Mouse (Mus musculus): ENCODE data around the gene Dusp27. TPM values are rescaled to one million over a fixed set of nuclear protein-coding genes. Genes with fewer than 3 reads are reported as not detected.

Dusp27 gene
- total RNA-seq, 1 experiment from 2014 or later = not detected

- ATAC-seq (replicated peaks; ENCODE audit: low read depth, poor library complexity, severe bottlenecking) = no peak
Observed at GRCm38 (mm10) chr1:166114986-166115385, 12.7 kb downstream of the Dusp27 start.

DNA sequence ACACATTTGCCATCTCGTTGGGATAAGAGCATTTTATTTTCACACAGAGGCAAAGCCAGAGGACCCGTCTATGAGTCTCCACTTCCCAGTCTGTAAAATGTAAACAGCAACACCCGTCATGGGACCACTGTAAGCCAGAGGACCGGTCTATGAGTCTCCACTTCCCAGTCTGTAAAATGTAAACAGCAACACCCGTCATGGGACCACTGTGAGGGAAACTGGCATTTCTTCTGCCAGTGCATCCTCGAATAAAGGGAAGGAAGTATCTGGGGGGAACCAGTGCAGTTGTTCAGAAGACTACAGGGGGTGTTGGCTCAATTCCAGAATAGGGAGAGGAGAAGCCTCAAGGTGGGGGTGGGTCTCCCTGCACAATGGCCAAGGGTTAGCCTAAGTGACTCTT, 22.3 kb downstream of the Dusp27 start:
- ATAC-seq (replicated peaks; ENCODE audit: low read depth, poor library complexity, severe bottlenecking) = peak; percentile 48

GRCm38 (mm10) chr1:166104858-166105257, 22.9 kb downstream of the Dusp27 start:
- no peak for ATAC-seq (replicated peaks; ENCODE audit: low read depth, poor library complexity, severe bottlenecking)

DNA sequence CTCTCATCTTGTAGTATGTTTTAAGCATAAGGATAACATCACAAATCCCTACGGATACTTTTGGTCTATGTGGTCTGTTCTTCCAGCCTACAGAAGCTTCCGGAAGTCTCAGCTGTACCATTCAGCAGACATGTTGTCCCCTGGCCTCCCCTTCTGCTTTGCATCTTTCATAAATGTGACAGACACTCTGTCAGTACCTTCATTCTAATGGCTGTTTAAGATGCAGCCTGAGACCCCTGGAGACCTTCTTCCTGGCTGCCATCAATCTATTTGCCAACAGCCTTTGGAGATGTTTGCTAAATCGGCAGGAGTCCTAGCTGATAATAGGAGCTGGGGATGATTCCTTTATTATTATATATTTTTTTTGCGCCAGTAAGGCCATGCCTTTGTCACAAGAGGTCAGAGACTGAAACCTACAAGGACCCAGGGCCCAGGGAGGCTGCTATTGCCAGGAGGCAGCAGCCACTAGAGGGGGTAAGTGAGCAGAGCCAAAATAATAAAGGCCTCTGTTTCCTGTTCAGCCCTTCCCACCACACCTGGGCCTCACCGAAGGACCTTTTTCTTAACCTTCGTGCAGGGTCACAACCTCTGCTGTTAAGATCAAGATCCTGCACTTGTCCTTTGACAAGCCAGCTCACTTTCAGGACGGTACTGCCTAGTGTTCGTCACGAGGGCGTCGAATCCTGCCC, 24.7 kb downstream of the Dusp27 start:
- peak; percentile 67 for ATAC-seq (replicated peaks; ENCODE audit: low read depth, poor library complexity, severe bottlenecking)

GRCm38 (mm10) chr1:166098120-166098519, 29.6 kb downstream of the Dusp27 start:
- ATAC-seq (replicated peaks; ENCODE audit: low read depth, poor library complexity, severe bottlenecking) = peak; percentile 69

DNA sequence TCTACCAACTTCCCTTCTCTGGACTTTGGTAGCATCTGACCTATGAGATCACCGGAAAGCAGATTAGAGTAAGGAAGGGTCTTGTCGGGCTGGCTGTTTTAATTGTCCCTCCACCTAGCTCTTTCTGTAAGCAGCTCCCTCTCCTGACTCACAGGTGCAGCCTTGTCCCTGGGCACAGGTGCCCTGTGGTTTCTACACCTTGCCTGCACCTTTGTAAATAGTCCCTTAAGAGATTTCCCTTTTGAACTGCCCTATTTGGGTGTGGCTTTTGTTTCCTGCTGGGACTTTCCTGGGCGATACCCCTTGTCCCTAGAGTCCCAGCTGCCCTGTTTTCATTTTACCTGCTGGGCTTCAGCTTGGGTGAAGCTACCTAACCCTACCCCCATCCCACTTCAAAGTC, 33.3 kb downstream of the Dusp27 start:
- ATAC-seq (replicated peaks; ENCODE audit: low read depth, poor library complexity, severe bottlenecking) = no peak

GRCm38 (mm10) chr1:166090306-166090705, 37.4 kb downstream of the Dusp27 start:
- ATAC-seq (replicated peaks; ENCODE audit: low read depth, poor library complexity, severe bottlenecking) = no peak

GRCm38 (mm10) chr1:166089739-166090138, 38.0 kb downstream of the Dusp27 start:
- no peak for ATAC-seq (replicated peaks; ENCODE audit: low read depth, poor library complexity, severe bottlenecking)

- no peak for ATAC-seq (replicated peaks; ENCODE audit: low read depth, poor library complexity, severe bottlenecking)
Observed at GRCm38 (mm10) chr1:166089337-166089736, 38.4 kb downstream of the Dusp27 start.

DNA sequence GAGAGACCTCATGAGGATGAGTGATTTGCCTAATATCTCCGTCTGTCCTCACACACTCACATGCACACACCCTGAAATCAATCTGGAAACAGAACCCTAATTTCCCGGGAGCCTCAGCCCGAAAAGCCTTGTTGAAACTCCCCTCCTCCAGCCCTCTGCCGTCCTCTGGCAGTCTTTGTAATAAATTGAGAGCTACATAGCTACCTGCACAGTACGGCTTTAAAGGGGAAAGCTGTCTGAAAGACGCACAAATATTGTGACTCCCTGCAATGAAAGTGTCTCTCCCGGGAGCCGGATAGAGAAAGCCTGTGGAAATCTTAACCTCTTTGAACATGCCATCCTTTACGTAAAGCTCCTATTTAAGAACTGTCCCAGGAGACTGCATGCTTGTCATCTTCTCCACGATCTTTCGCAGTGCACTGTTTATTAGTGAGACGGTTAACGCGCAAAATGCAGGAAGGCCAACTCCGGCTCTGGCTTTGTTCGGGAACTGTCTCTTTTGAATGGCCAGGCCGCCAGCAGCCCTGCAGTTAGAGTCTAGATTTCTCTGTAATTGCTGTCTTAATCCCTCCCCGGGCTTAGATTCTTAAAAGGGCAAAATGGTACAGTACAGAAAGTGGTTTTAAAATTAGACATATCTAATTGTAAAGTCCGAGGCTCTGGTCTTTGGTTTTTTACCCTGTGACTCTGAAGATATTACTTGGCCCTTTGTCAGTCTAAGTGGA, 39.1 kb downstream of the Dusp27 start:
- ATAC-seq (replicated peaks; ENCODE audit: low read depth, poor library complexity, severe bottlenecking) = no peak

- no peak for ATAC-seq (replicated peaks; ENCODE audit: low read depth, poor library complexity, severe bottlenecking)
Observed at GRCm38 (mm10) chr1:166077052-166077735, 50.5 kb downstream of the Dusp27 start.

DNA sequence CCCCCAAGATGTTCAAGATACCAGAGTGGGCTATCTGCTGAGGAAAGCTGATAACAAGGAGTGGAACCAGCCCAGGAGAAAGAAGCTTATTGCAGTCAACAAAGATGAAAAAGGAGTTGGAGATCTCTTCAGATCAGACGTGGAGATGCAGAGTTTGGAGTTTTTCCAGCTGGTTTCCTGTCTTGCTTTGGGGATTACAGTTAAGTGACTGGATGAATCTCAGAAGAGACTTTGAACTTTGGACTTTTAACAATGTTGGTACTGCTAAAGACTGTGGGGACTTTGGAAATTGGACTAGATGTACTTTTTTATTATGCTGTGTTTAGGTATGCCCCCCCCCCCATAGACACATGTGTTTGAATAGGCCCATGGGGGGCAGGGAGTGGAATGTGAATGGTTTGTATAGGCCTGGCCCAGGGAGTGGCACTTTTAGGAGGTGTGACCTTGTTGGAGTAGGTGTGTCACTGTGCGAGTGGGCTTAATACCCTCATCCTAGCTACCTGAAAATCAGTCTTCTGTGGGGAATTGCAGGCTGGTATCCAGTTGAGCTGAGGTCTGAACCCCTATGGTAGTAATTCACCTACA, 59.8 kb downstream of the Dusp27 start:
- ATAC-seq (replicated peaks; ENCODE audit: low read depth, poor library complexity, severe bottlenecking) = no peak

DNA sequence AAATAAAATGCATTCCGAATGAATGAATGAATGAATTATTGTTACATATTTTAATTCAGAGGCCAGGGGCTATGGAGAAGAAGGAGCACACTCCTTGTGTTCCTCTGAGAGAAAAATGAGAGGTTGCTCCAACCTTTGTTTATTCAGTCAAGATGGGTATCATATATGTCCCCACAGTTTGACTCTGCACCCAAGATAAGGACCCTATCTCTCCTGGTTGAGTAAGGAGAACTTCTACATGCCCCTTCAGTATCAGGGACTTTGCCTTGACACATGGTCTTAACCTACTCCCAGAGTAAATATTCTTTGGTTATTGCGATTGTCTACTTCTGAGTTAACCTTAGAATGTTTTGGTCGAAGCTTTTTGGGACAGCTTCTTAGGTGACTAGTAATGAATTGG, 63.9 kb downstream of the Dusp27 start:
- no peak for ATAC-seq (replicated peaks; ENCODE audit: low read depth, poor library complexity, severe bottlenecking)

DNA sequence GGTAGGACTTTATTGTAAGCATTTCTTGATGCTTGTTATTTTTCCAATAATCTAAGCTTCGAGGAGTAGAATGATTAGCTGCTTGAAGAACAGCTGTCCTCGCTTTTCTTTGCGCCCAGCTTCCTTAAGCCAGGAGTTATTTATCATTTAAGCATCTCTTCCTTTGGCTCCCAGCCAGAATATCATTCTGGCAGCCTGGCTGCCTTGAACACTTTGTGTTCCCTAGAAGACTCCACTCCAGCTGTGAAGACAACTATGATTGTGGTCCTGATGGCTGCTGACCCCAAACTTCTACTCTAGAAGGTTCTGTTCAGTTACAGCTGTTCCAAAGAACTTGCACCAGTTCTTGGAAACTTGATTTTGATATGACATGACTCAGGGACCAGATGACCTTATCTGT, 66.2 kb downstream of the Dusp27 start:
- no peak for ATAC-seq (replicated peaks; ENCODE audit: low read depth, poor library complexity, severe bottlenecking)

- no peak for ATAC-seq (replicated peaks; ENCODE audit: low read depth, poor library complexity, severe bottlenecking)
Observed at GRCm38 (mm10) chr1:166060406-166060805, 67.3 kb downstream of the Dusp27 start.

DNA sequence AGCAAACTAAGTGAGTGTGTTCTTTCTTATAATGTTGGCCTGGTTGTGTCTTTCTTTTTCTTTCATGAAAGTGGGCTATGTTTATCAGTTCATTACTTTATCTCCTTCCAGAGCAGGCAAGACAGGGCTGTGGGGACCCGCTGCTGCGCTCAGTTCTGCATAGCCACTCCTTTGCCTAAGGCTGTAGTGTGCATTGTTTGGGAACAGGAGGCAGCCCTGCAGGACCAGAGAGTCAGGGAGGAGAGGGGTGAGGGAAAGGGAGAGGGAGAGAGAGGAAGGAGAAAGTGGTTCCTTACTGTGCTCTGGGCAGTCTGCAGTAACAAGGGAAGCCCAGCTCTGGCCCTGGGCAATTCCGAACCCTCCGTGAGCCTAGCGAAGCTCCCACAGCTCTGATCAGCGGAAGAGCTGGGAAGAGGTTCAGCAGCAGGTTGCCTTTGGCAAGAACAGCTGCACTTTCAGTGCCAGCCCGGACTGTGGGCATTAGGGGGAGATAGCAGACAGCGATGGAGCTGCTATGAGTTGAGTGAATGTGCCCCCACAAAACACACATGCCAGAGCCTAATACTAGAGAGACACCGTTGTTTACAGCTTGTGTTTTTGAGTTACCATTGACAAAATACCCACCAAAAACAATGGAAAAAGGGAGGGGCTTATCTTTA, 71.5 kb downstream of the Dusp27 start:
- ATAC-seq (replicated peaks; ENCODE audit: low read depth, poor library complexity, severe bottlenecking) = no peak

GRCm38 (mm10) chr1:166053285-166053955, 74.3 kb downstream of the Dusp27 start:
- ATAC-seq (replicated peaks; ENCODE audit: low read depth, poor library complexity, severe bottlenecking) = peak; percentile 59

DNA sequence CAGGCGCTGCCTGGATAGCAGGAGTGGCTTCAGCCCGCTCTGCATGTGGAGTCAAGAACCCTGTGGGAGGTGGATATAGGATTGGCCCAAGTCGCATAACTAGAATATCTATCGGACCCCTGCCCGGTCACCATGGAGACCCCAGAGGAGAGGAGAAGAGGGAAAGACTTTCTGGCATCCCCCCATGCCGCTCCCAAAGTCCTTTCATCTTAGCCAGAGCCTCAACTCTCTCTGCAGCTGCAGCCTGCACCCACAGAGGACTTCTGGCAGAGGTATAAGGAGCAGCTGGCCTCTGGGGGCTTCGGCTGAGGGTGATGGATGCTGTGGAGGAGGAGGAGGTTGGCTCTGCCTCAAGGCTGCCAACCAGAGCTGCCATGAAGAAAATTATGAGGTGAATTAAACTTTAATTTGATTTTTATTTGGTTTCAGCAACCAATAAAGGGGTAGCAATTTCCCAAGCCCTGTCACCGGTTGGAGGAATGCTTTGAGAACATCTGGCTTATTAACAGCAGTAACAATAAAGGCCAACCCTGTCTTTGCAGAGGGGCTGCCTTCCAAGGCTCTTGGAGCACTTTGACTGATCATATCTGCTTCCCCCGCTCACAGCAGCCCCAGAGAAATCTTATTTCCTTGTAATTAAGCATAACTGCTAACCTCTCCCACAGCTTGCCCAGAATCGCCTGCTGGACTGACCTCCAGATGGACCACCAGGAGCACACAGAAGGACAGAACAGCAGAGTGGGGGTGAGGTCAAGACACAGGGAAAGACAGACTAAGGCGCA, 78.5 kb downstream of the Dusp27 start:
- ATAC-seq (replicated peaks; ENCODE audit: low read depth, poor library complexity, severe bottlenecking) = no peak
